Mouse (Mus musculus) liver, embryonic 14.5 days (tissue): Measurements from ENCODE around the gene Mybl2.

Experiments used
- CTCF ChIP-seq: IDR thresholded peaks from 2 replicates; pipeline ENCODE4 v1.5.1; 2016; ENCODE audit warnings: antibody characterized with exemption, low read depth, control low read depth
- EP300 ChIP-seq: IDR thresholded peaks from 2 replicates; pipeline ENCODE4 v1.6.1; 2016; ENCODE audit warnings: antibody characterized with exemption, low read depth

DNA sequence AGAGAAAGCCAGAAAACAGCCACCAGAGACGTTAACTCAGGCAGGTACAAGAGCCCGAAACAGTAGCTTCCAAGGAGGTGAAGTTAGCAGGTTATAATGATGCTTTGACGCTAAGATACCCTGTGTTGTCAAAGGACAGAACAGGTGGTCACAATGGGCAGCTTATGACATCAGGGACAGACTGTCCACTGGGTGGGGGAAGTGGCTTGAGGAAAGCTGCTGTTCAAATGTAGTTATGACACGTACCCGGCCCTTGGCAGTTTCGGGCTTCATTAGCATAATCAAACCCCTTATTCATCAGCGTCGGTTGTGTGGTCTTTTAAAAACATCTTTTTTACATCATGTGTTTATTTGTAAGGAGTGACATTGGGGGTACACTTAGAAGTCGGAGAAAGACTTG, 33.2 kb downstream of the Mybl2 start, which contains the start of gene Gtsf1l:
- TF ChIP-seq EP300 (no peak), CTCF (no peak)
